In the genomic region with DNA sequence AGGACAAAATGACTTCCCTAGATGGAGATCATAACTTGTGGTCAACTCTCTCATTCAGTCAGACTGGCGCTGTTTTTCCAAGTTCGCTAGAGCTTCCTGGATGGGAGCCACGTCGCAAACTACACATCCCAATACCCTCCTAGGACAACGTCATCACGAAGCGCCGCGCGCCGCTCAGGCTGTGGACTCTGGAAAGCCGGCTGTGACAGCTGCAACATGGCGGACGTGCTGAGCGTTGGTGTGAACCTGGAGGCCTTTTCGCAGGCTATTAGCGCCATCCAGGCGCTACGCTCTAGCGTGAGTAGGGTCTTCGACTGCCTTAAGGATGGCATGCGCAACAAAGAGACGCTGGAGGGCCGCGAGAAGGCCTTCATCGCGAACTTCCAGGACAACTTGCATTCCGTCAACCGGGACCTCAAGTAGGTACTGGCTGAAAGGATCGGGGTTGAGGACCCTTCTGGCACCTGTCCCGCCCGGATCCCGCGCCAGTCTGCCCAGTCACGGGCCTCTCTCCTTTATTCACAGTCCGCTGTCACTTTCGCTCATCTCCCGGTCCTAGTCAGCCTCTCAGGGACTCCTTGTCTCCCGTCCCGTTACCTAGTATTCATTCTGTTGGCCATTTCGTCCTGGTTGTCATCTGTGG, we compare ENCODE assay signal across 8 mouse cellular contexts. TPM values are rescaled to one million over a fixed set of nuclear protein-coding genes. Genes with fewer than 3 reads are reported as not detected.
DNase-seq lines count a peak whose midpoint lies in the region; ATAC-seq and TF ChIP-seq lines count a peak whose summit lies in the region.

A gene (plus strand): TSS at position 191 of the 643 bp plus-strand sequence.

- DNase-seq in CD8-positive naive resting alpha-beta T cell, adult 2 months (ENCODE audit: low read depth in 2 of 2, low spot score in 2 of 2): peak; percentile 68 to 87
- DNase-seq in c-Kit-positive CD71-negative TER-119-negative erythroid progenitor cells, embryonic 14.5 days (ENCODE audit: low read depth): peak; percentile 92
- DNase-seq in forebrain, embryonic 10.5 days (ENCODE audit: extremely low spot score, low spot score): peak; percentile 94
- peak; percentile 98 for DNase-seq in kidney, postnatal 25 days
- DNase-seq in liver, embryonic 14.5 days (ENCODE audit: low read depth in 3 of 3, low spot score in 3 of 3): peak; percentile 85 to 87 (median 87)
- DNase-seq in neural tube, embryonic 11.5 days (ENCODE audit: low spot score): peak; percentile 95
- DNase-seq in stomach, postnatal 0 days (ENCODE audit: low spot score): peak; percentile 97

- peak within 1 kb of the TSS; percentile 93 for H3K4me3 ChIP-seq in forebrain, embryonic 10.5 days
- peak within 1 kb of the TSS; percentile 94 for H3K4me3 ChIP-seq in heart, embryonic 15.5 days
- H3K4me3 ChIP-seq in liver, embryonic 14.5 days (ENCODE audit: insufficient read depth in 1 of 2, low read depth in 2 of 2, low read length in 2 of 2): peak within 1 kb of the TSS; percentile 85 to 95
- peak within 1 kb of the TSS; percentile 79 for H3K4me3 ChIP-seq in neural tube, embryonic 11.5 days (ENCODE audit: low read depth, low read length)
- H3K4me3 ChIP-seq in stomach, postnatal 0 days (ENCODE audit: low read depth, low read length): peak within 1 kb of the TSS; percentile 85

- TF ChIP-seq EP300 in liver, embryonic 14.5 days (IDR thresholded peaks at IDR 0.05; ENCODE audit: low read depth): no peak
- no peak for TF ChIP-seq EP300 in stomach, postnatal 0 days (optimal IDR thresholded peaks at IDR 0.05)

- peaks cover 17% of the 10 kb centered on the region for H3K4me1 ChIP-seq in forebrain, embryonic 10.5 days
- peaks cover 8% of the 10 kb centered on the region for H3K4me1 ChIP-seq in heart, embryonic 15.5 days (replicated peaks)
- H3K4me1 ChIP-seq in liver, embryonic 14.5 days (replicated peaks; ENCODE audit: control insufficient read depth in 2 of 2, insufficient read depth in 2 of 2, low read length in 1 of 2): peaks cover 2 to 7% of the 10 kb centered on the region in 2 experiments; a peak in 2 of 4 replicates
- peaks cover 3% of the 10 kb centered on the region; the same call in 1 of the 2 replicates for H3K4me1 ChIP-seq in neural tube, embryonic 11.5 days (ENCODE audit: control insufficient read depth, insufficient read depth, low read length)
- H3K4me1 ChIP-seq in stomach, postnatal 0 days (replicated peaks; ENCODE audit: control insufficient read depth, insufficient read depth): peaks cover 7% of the 10 kb centered on the region; the same call in 1 of the 2 replicates

- under 1% methylated on average over 41 of the region's 41 CpGs for WGBS in forebrain, embryonic 10.5 days
- WGBS in heart, embryonic 15.5 days: 1% methylated on average over 41 of the region's 41 CpGs
- 1% methylated on average over 41 of the region's 41 CpGs for WGBS in liver, embryonic 14.5 days (ENCODE audit: insufficient replicate concordance)
- 2% methylated on average over 41 of the region's 41 CpGs for WGBS in neural tube, embryonic 11.5 days
- WGBS in stomach, postnatal 0 days: under 1% methylated on average over 41 of the region's 41 CpGs

- no peaks in the 10 kb centered on the region for H3K27me3 ChIP-seq in forebrain, embryonic 10.5 days (ENCODE audit: poor library complexity, severe bottlenecking)
- H3K27me3 ChIP-seq in heart, embryonic 15.5 days: peaks cover 3% of the 10 kb centered on the region; the same call in 1 of the 2 replicates
- H3K27me3 ChIP-seq in liver, embryonic 14.5 days (ENCODE audit: control insufficient read depth, insufficient read depth, low read length): no peaks in the 10 kb centered on the region
- no peaks in the 10 kb centered on the region for H3K27me3 ChIP-seq in neural tube, embryonic 11.5 days (ENCODE audit: control insufficient read depth, insufficient read depth, low read length)
- H3K27me3 ChIP-seq in stomach, postnatal 0 days (ENCODE audit: control insufficient read depth, insufficient read depth, low read length): no peaks in the 10 kb centered on the region

- peaks cover 20% of the 10 kb centered on the region for H3K36me3 ChIP-seq in forebrain, embryonic 10.5 days (replicated peaks)
- peaks cover 12% of the 10 kb centered on the region; the same call in 1 of the 2 replicates for H3K36me3 ChIP-seq in heart, embryonic 15.5 days
- peaks cover under 1% of the 10 kb centered on the region; the same call in 1 of the 2 replicates for H3K36me3 ChIP-seq in liver, embryonic 14.5 days (replicated peaks; ENCODE audit: control insufficient read depth, insufficient read depth, low read depth)
- H3K36me3 ChIP-seq in neural tube, embryonic 11.5 days (ENCODE audit: control insufficient read depth, insufficient read depth, low read length): peaks cover 4% of the 10 kb centered on the region; the same call in 1 of the 2 replicates
- H3K36me3 ChIP-seq in stomach, postnatal 0 days (ENCODE audit: control insufficient read depth, insufficient read depth, low read length): peaks cover 3% of the 10 kb centered on the region; the same call in 1 of the 2 replicates

- ATAC-seq in heart, embryonic 15.5 days (replicated peaks; ENCODE audit: insufficient number of reproducible peaks, insufficient read depth, low FRiP score, low read depth): peak; percentile 97
- peak; percentile 97 for ATAC-seq in liver, embryonic 14.5 days (ENCODE audit: insufficient read depth)
- ATAC-seq in neural tube, embryonic 11.5 days (ENCODE audit: insufficient read depth, low FRiP score, low TSS enrichment): peak; percentile 80
- ATAC-seq in stomach, postnatal 0 days (ENCODE audit: low FRiP score, low TSS enrichment): peak; percentile 98

- no peak for TF ChIP-seq CTCF in liver, embryonic 14.5 days (IDR thresholded peaks at IDR 0.05; ENCODE audit: low read depth)
- TF ChIP-seq CTCF in stomach, postnatal 0 days (IDR thresholded peaks at IDR 0.05; ENCODE audit: low read depth): peak; percentile 36; the same call in 1 of the 2 replicates

- no peaks in the 10 kb centered on the region for H3K9me3 ChIP-seq in forebrain, embryonic 10.5 days
- no peaks in the 10 kb centered on the region for H3K9me3 ChIP-seq in heart, embryonic 15.5 days (replicated peaks)
- no peaks in the 10 kb centered on the region for H3K9me3 ChIP-seq in liver, embryonic 14.5 days (ENCODE audit: control insufficient read depth, low read length)
- H3K9me3 ChIP-seq in neural tube, embryonic 11.5 days (ENCODE audit: control insufficient read depth, low read length): no peaks in the 10 kb centered on the region
- no peaks in the 10 kb centered on the region for H3K9me3 ChIP-seq in stomach, postnatal 0 days (ENCODE audit: control insufficient read depth, low read length)

- H3K27ac ChIP-seq in forebrain, embryonic 10.5 days: peak within 1 kb of the TSS; percentile 85
- peak within 1 kb of the TSS; percentile 60; the same call in 1 of the 2 replicates for H3K27ac ChIP-seq in heart, embryonic 15.5 days
- H3K27ac ChIP-seq in liver, embryonic 14.5 days: no peak within 1 kb of the TSS
- 0 out of 2 replicates have a peak within 1 kb of the TSS, but pooled peaks have one; percentile 1 for H3K27ac ChIP-seq in neural tube, embryonic 11.5 days (ENCODE audit: low read depth, low read length)
- 0 out of 2 replicates have a peak within 1 kb of the TSS, but pooled peaks have one; percentile 53 for H3K27ac ChIP-seq in stomach, postnatal 0 days (replicated peaks)

- H3K9ac ChIP-seq in heart, embryonic 15.5 days: peak within 1 kb of the TSS; percentile 83
- H3K9ac ChIP-seq in liver, embryonic 14.5 days (replicated peaks): peak within 1 kb of the TSS; percentile 88
- H3K9ac ChIP-seq in neural tube, embryonic 11.5 days (ENCODE audit: low read length): peak within 1 kb of the TSS; percentile 75
- H3K9ac ChIP-seq in stomach, postnatal 0 days (ENCODE audit: low read length): peak within 1 kb of the TSS; percentile 79

- H3K4me2 ChIP-seq in heart, embryonic 15.5 days: peak within 1 kb of the TSS; percentile 88
- H3K4me2 ChIP-seq in liver, embryonic 14.5 days (ENCODE audit: low read depth): peak within 1 kb of the TSS; percentile 86
- H3K4me2 ChIP-seq in neural tube, embryonic 11.5 days (ENCODE audit: low read depth): peak within 1 kb of the TSS; percentile 82
- peak within 1 kb of the TSS; percentile 97 for H3K4me2 ChIP-seq in stomach, postnatal 0 days (replicated peaks; ENCODE audit: low read depth)

RNA-seq across cellular contexts. Expression of the gene that starts here (rescaled TPM):
- 59.7 and 63.3 TPM in 2 replicates for polyA plus RNA-seq in forebrain, embryonic 10.5 days (2016; fragmentation: Nextera tagmentation; extraction: Ambion mirVana)
- 26.9 and 30.1 TPM in 2 replicates for polyA plus RNA-seq in heart, embryonic 15.5 days (2015; fragmentation: Nextera tagmentation; extraction: Ambion mirVana)
- 15.0 TPM in 2 replicates for polyA plus RNA-seq in liver, embryonic 14.5 days (2012; rRNA removed)
- 16.5 and 17.0 TPM in 2 replicates for polyA plus RNA-seq in liver, embryonic 14.5 days (2014; fragmentation: Nextera tagmentation; extraction: Ambion mirVana)
- 70.3 and 76.0 TPM in 2 replicates for polyA plus RNA-seq in neural tube, embryonic 11.5 days (2014; fragmentation: Nextera tagmentation; extraction: Ambion mirVana)
- polyA plus RNA-seq in stomach, postnatal 0 days (2015; fragmentation: Nextera tagmentation; extraction: Ambion mirVana): 24.5 and 25.6 TPM in 2 replicates
